Mouse (Mus musculus): ENCODE results near the gene Rho. TPM values are rescaled to one million over a fixed set of nuclear protein-coding genes. Genes with fewer than 3 reads are reported as not detected.

Gene Rho
- polyA plus RNA-seq, 1 experiment from 2014 or later, result not detected

GRCm38 (mm10) chr6:115986472-115987095 lies 55.0 kb downstream of the Rho start:
- H3K27ac ChIP-seq (ENCODE audit: low read depth, low read length), result no peak overlapping the region
- H3K27me3 ChIP-seq (ENCODE audit: control insufficient read depth, insufficient read depth, low read length), result peaks cover 9% of the 10 kb centered on the region
- no peak for DNase-seq (ENCODE audit: low spot score, missing footprints)
- no peak overlapping the region for H3K4me2 ChIP-seq
- ATAC-seq (ENCODE audit: low FRiP score), result no peak
- H3K4me1 ChIP-seq (ENCODE audit: control insufficient read depth, insufficient read depth, low read length), result peaks cover 6% of the 10 kb centered on the region; the same call in 1 of the 2 replicates
- no peak overlapping the region for H3K9ac ChIP-seq (ENCODE audit: low read length)
- no peaks in the 10 kb centered on the region for H3K9me3 ChIP-seq (ENCODE audit: control insufficient read depth, low read length)
- 49% methylated on average over 12 of the region's 12 CpGs for WGBS
- no peak overlapping the region for H3K4me3 ChIP-seq (ENCODE audit: low read depth, low read length)
- no peaks in the 10 kb centered on the region for H3K36me3 ChIP-seq (ENCODE audit: control insufficient read depth, insufficient read depth, low read length)

- Histone ChIP-seq H3K9ac (ENCODE audit: low read length) (no peak overlapping the region), H3K36me3 (ENCODE audit: control insufficient read depth, insufficient read depth, low read length) (no peaks in the 10 kb centered on the region), H3K27me3 (ENCODE audit: control insufficient read depth, insufficient read depth, low read length) (peaks cover 16% of the 10 kb centered on the region), H3K4me3 (ENCODE audit: low read depth, low read length) (no peak overlapping the region), H3K4me2 (no peak overlapping the region), H3K27ac (ENCODE audit: low read depth, low read length) (no peak overlapping the region), H3K9me3 (ENCODE audit: control insufficient read depth, low read length) (no peaks in the 10 kb centered on the region), H3K4me1 (ENCODE audit: control insufficient read depth, insufficient read depth, low read length) (peaks cover 8% of the 10 kb centered on the region; the same call in 1 of the 2 replicates)
- ATAC-seq (ENCODE audit: low FRiP score) (no peak), DNase-seq (ENCODE audit: low spot score, missing footprints) (no peak)
- WGBS, result 65% methylated on average over 9 of the region's 9 CpGs
Observed at GRCm38 (mm10) chr6:115987096-115987747, 55.7 kb downstream of the Rho start.

GRCm38 (mm10) chr6:115989032-115989431 lies 57.5 kb downstream of the Rho start:
- H3K9ac ChIP-seq (ENCODE audit: low read length), result no peak overlapping the region
- no peak overlapping the region for H3K4me2 ChIP-seq
- DNase-seq (ENCODE audit: low spot score, missing footprints), result no peak
- no peaks in the 10 kb centered on the region for H3K9me3 ChIP-seq (ENCODE audit: control insufficient read depth, low read length)
- H3K36me3 ChIP-seq (ENCODE audit: control insufficient read depth, insufficient read depth, low read length), result no peaks in the 10 kb centered on the region
- H3K4me3 ChIP-seq (ENCODE audit: low read depth, low read length), result no peak overlapping the region
- no peak for ATAC-seq (ENCODE audit: low FRiP score)
- H3K27me3 ChIP-seq (ENCODE audit: control insufficient read depth, insufficient read depth, low read length), result peaks cover 34% of the 10 kb centered on the region
- WGBS, result 81% methylated on average over 5 of the region's 5 CpGs
- no peak overlapping the region for H3K27ac ChIP-seq (ENCODE audit: low read depth, low read length)
- H3K4me1 ChIP-seq (ENCODE audit: control insufficient read depth, insufficient read depth, low read length), result peaks cover 14% of the 10 kb centered on the region

- WGBS, result 66% methylated on average over 4 of the region's 4 CpGs
- no peak overlapping the region for H3K4me3 ChIP-seq (ENCODE audit: low read depth, low read length)
- peaks cover 40% of the 10 kb centered on the region for H3K27me3 ChIP-seq (ENCODE audit: control insufficient read depth, insufficient read depth, low read length)
- no peak for ATAC-seq (ENCODE audit: low FRiP score)
- H3K9ac ChIP-seq (ENCODE audit: low read length), result no peak overlapping the region
- H3K4me1 ChIP-seq (ENCODE audit: control insufficient read depth, insufficient read depth, low read length), result peaks cover 19% of the 10 kb centered on the region
- no peaks in the 10 kb centered on the region for H3K36me3 ChIP-seq (ENCODE audit: control insufficient read depth, insufficient read depth, low read length)
- DNase-seq (ENCODE audit: low spot score, missing footprints), result no peak
- no peak overlapping the region for H3K4me2 ChIP-seq
- H3K27ac ChIP-seq (ENCODE audit: low read depth, low read length), result no peak overlapping the region
- no peaks in the 10 kb centered on the region for H3K9me3 ChIP-seq (ENCODE audit: control insufficient read depth, low read length)
Observed at GRCm38 (mm10) chr6:115989607-115990006, 58.1 kb downstream of the Rho start.

Other genes starting within 250 kb of the Rho start
- gene Tmem40, start 169.3 kb upstream of the Rho start, polyA plus RNA-seq (2014; fragmentation: Nextera tagmentation; extraction: Ambion mirVana), result 1.4 and 2.1 TPM in 2 replicates
- gene Cand2, start 157.2 kb upstream of the Rho start, polyA plus RNA-seq (2014; fragmentation: Nextera tagmentation; extraction: Ambion mirVana), result 24.6 and 27.5 TPM in 2 replicates
- gene Rpl32, start 123.0 kb upstream of the Rho start, polyA plus RNA-seq (2014; fragmentation: Nextera tagmentation; extraction: Ambion mirVana), result 1,817 and 1,848 TPM in 2 replicates
- 1.7 and 2.0 TPM in 2 replicates for gene Efcab12, start 93.3 kb upstream of the Rho start, polyA plus RNA-seq (2014; fragmentation: Nextera tagmentation; extraction: Ambion mirVana)
- gene Mbd4, start 78.4 kb upstream of the Rho start, polyA plus RNA-seq (2014; fragmentation: Nextera tagmentation; extraction: Ambion mirVana), result 19.6 and 24.7 TPM in 2 replicates
- gene Ift122, start 78.3 kb upstream of the Rho start, polyA plus RNA-seq (2014; fragmentation: Nextera tagmentation; extraction: Ambion mirVana), result 25.6 and 25.9 TPM in 2 replicates
- gene H1foo, start 13.2 kb downstream of the Rho start, polyA plus RNA-seq (2014; fragmentation: Nextera tagmentation; extraction: Ambion mirVana), result not detected in 2 replicates
- gene Plxnd1, start 63.3 kb downstream of the Rho start, polyA plus RNA-seq (2014; fragmentation: Nextera tagmentation; extraction: Ambion mirVana), result 13.2 and 17.5 TPM in 2 replicates